Comparison of ENCODE assay signal across 23 mouse cellular contexts in the genomic region with DNA sequence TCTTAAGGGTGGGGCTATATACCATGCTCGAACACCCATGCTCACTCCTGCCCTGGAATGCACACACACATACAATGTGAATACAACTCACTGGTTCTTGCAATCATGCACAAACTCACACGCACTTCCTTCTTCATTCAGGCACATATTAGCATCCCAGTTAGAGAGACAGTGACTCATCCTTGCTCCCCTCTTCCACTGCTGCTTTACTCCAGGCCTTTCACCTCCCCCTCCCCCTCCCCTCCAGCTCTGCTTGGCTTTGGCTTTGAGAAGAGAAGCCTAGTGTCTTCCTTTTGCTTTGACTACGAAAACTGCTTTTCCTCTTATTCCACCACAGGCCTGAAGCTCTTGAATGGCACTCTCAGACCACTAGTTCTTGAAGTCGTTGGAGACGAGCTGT. TPM values are rescaled to one million over a fixed set of nuclear protein-coding genes. Genes with fewer than 3 reads are reported as not detected.
DNase-seq lines count a peak whose midpoint lies in the region; ATAC-seq lines count a peak whose summit lies in the region.
"Had no signal": no experiment of that assay in that cellular context is flagged by ENCODE, and none has a peak within 500 bp of the region (broad histone marks: within the 10 kb centered on the region; RNA-seq: fewer than 3 reads in every experiment).

No protein-coding gene starts in this region.

- no peak for ATAC-seq in hindbrain, embryonic 11.5 days (ENCODE audit: low FRiP score)
- ATAC-seq: CD4-positive, CD25-positive, alpha-beta regulatory T cell, adult 4 months; forebrain, embryonic 13.5 days; forebrain, embryonic 15.5 days; forebrain, postnatal 0 days had no signal

- no peak overlapping the region for H3K27ac ChIP-seq in hindbrain, embryonic 11.5 days (ENCODE audit: low read depth, low read length)
- H3K27ac ChIP-seq: embryonic facial prominence, embryonic 10.5 days; embryonic facial prominence, embryonic 12.5 days; forebrain, embryonic 13.5 days; forebrain, embryonic 15.5 days had no signal

- H3K4me1 ChIP-seq in hindbrain, embryonic 11.5 days (replicated peaks; ENCODE audit: control insufficient read depth, insufficient read depth, low read length), result no peaks in the 10 kb centered on the region
- H3K4me1 ChIP-seq: embryonic facial prominence, embryonic 12.5 days; forebrain, embryonic 13.5 days; forebrain, embryonic 15.5 days had no signal

- H3K4me2 ChIP-seq in hindbrain, embryonic 11.5 days (replicated peaks; ENCODE audit: low read depth, low read length), result no peak overlapping the region
- H3K4me2 ChIP-seq: embryonic facial prominence, embryonic 12.5 days; forebrain, embryonic 13.5 days; forebrain, embryonic 15.5 days had no signal

- no peaks in the 10 kb centered on the region for H3K9me3 ChIP-seq in hindbrain, embryonic 11.5 days (ENCODE audit: control insufficient read depth, low read length)
- H3K9me3 ChIP-seq: embryonic facial prominence, embryonic 10.5 days; embryonic facial prominence, embryonic 12.5 days; forebrain, embryonic 13.5 days; forebrain, embryonic 15.5 days; G1E had no signal

- no peaks in the 10 kb centered on the region for H3K27me3 ChIP-seq in hindbrain, embryonic 11.5 days (ENCODE audit: control insufficient read depth, insufficient read depth, low read length)
- H3K27me3 ChIP-seq: CH12.LX; embryonic facial prominence, embryonic 12.5 days; forebrain, embryonic 13.5 days; forebrain, embryonic 15.5 days had no signal

- H3K4me3 ChIP-seq in hindbrain, embryonic 11.5 days (ENCODE audit: low read depth, low read length), result no peak overlapping the region
- H3K4me3 ChIP-seq: embryonic facial prominence, embryonic 10.5 days; embryonic facial prominence, embryonic 12.5 days; forebrain, embryonic 13.5 days; forebrain, embryonic 15.5 days had no signal

- no peaks in the 10 kb centered on the region for H3K36me3 ChIP-seq in hindbrain, embryonic 11.5 days (ENCODE audit: control insufficient read depth, insufficient read depth, low read length)
- H3K36me3 ChIP-seq: embryonic facial prominence, embryonic 10.5 days; embryonic facial prominence, embryonic 12.5 days; forebrain, embryonic 15.5 days; G1E had no signal

- peak; percentile 17 for DNase-seq in kidney, postnatal 10 days
- DNase-seq in kidney, postnatal 14 days, result no peak
- DNase-seq in Muller cell, postnatal 12 days (ENCODE audit: inconsistent ontology term), result peak; percentile 82
- peak; percentile 60 for DNase-seq in NIH3T3 (ENCODE audit: low read depth)
- DNase-seq in brain, adult 2 months (ENCODE audit: low read depth, low spot score), result peak; percentile 68
- no peak for DNase-seq in hindbrain, embryonic 11.5 days (ENCODE audit: low spot score)
- no peak for DNase-seq in gastrocnemius, postnatal 4 days (ENCODE audit: low spot score in 2 of 2)
- DNase-seq: adrenal gland, adult 2 months; adrenal gland, postnatal 10 days; adrenal gland, postnatal 25 days; cerebellum, adult 11-12 months; cerebellum, adult 2 months; cerebellum, adult 9-10 months; cerebellum, postnatal 10 days; cerebellum, postnatal 25 days; forebrain, postnatal 0 days had no signal

- no peak overlapping the region for H3K9ac ChIP-seq in hindbrain, embryonic 11.5 days (ENCODE audit: low read depth, low read length)
- H3K9ac ChIP-seq: embryonic facial prominence, embryonic 12.5 days; forebrain, embryonic 13.5 days; forebrain, embryonic 15.5 days; forebrain, postnatal 0 days had no signal

- WGBS in hindbrain, embryonic 11.5 days, result 89% methylated on average over 5 of the region's 5 CpGs

RNA-seq across cellular contexts. Expression of a gene that starts 22.5 kb away (rescaled TPM):
- polyA plus RNA-seq in hindbrain, embryonic 11.5 days (2014; fragmentation: Nextera tagmentation; extraction: Ambion mirVana), result 0.64 and 0.96 TPM in 2 replicates
- 1 to 10 TPM; 9.3 to 9.5 TPM for total RNA-seq in gastrocnemius, postnatal 4 days (2021)
- total RNA-seq: CH12.LX had no signal
- polyA plus RNA-seq: G1E had no signal

Comparison
In these comparisons a context has a peak if more than half of its experiments do, and no peak if none do; other contexts are left out.
1. DNase-seq: peak in kidney, postnatal 10 days (single experiment), Muller cell, postnatal 12 days (single experiment), NIH3T3 (single experiment) and brain, adult 2 months (single experiment); none in kidney, postnatal 14 days (single experiment), hindbrain, embryonic 11.5 days (single experiment) and gastrocnemius, postnatal 4 days (0 of 2).